Mouse (Mus musculus): ENCODE data around the gene Cbs.
A peak's percentile ranks its signal among the peaks of the same experiment; 100 is the strongest.

The Cbs gene

GRCm38 (mm10) chr17:31588115-31588514 lies 48.9 kb downstream of the Cbs start:
- DNase-seq (ENCODE audit: low spot score) = no peak

DNA sequence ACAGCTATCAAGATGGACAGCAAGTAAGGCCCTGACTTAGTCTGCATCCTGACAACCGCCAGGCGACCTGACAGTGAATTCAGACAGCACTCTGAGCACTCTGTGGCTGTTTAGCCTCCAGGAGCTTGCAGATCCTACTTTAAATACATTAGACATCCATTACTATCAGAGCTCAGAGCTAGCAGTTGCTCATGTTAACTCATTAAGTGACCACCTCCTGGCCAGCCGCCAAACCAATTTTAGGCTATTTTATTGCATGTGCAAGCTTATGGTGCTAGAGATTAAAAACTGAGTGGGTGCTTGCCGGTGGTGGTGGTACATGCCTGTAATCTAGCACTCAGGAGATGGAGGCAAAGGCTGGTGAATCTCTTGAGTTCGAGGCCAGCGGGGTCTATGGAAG lies 53.3 kb downstream of the Cbs start:
- DNase-seq (ENCODE audit: low spot score) = no peak

GRCm38 (mm10) chr17:31583185-31583584 lies 53.9 kb downstream of the Cbs start:
- no peak for DNase-seq (ENCODE audit: low spot score)

GRCm38 (mm10) chr17:31580344-31580743 lies 56.7 kb downstream of the Cbs start:
- DNase-seq (ENCODE audit: low spot score) = no peak

- DNase-seq (ENCODE audit: low spot score) = no peak
Observed at GRCm38 (mm10) chr17:31576394-31577175, 60.5 kb downstream of the Cbs start.

DNA sequence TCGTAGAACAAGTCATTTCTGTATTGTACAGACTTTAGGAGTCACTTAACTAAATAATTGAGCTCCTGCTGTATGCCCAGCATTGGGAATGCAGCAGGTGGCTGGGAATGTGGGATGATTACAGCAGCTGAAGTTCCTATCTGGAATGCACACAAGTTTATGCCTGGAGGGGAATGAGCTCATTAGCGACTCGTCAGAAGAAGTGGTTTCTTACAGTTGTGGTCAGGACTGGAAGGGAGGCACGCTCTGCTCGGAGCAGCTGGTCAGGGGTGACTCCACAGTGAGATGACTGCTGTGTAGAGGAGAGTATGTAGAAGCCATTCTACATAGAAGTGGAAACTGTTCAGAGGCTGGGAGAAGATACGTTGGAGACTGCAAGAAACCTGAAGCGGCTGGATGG lies 62.4 kb downstream of the Cbs start:
- no peak for DNase-seq (ENCODE audit: low spot score)

- no peak for DNase-seq (ENCODE audit: low spot score)
Observed at GRCm38 (mm10) chr17:31571689-31572088, 65.3 kb downstream of the Cbs start.

- DNase-seq (ENCODE audit: low spot score) = no peak
Observed at GRCm38 (mm10) chr17:31570321-31570925, 66.6 kb downstream of the Cbs start.

- no peak for DNase-seq (ENCODE audit: low spot score)
Observed at GRCm38 (mm10) chr17:31569756-31570155, 67.3 kb downstream of the Cbs start.

GRCm38 (mm10) chr17:31566276-31566675 lies 70.8 kb downstream of the Cbs start:
- no peak for DNase-seq (ENCODE audit: low spot score)

GRCm38 (mm10) chr17:31565141-31566056 lies 71.6 kb downstream of the Cbs start:
- DNase-seq (ENCODE audit: low spot score) = peak; percentile 50

- DNase-seq (ENCODE audit: low spot score) = no peak
Observed at GRCm38 (mm10) chr17:31564858-31565140, 72.2 kb downstream of the Cbs start.

- DNase-seq (ENCODE audit: low spot score) = peak; percentile 99
Observed at GRCm38 (mm10) chr17:31564015-31564857, 72.8 kb downstream of the Cbs start, which contains the start of gene Pknox1. TSS of gene Pknox1 (plus strand) at chr17:31564734.

DNA sequence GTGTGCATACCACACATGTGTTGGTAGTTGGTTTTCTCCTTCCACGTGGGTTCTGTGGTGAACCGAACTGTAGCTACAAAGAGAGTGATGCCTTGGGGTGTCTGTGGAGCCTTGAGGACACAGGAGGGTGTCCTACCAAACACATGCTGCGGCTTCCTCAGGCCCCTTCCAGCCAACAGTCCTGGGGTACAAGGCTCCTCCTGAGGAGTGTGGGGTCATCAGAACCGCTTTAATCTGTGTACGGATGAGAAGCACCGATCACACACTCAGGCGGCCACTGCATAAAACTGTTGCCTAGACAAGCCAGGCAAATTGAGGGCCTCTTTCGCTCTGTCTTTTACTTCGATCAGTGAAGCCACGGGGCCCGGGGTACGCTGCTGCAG lies 73.4 kb downstream of the Cbs start:
- DNase-seq (ENCODE audit: low spot score) = peak; percentile 10

GRCm38 (mm10) chr17:31559021-31559789 lies 77.8 kb downstream of the Cbs start:
- DNase-seq (ENCODE audit: low spot score) = no peak

Measured in ovary, adult 18-20 months (tissue).